Mouse (Mus musculus) CH12.LX (cell line): ENCODE results near the gene Unc93b1. TPM values are rescaled to one million over a fixed set of nuclear protein-coding genes. Genes with fewer than 3 reads are reported as not detected.

Source experiments
- DNase-seq: peaks from one replicate; pipeline ENCODE4 v3.0.0-alpha.2; 2013; ENCODE audit errors: extremely low read depth
- H3K27ac ChIP-seq: 2 replicates; pipeline ENCODE4 v1.5.1; 2012; ENCODE audit warnings: low read depth, mild to moderate bottlenecking, control low read depth, moderate library complexity; ENCODE audit not compliant: insufficient read depth
- H3K27me3 ChIP-seq: replicated peaks from 2 replicates; pipeline ENCODE3; 2012; ENCODE audit warnings: inconsistent platforms
- H3K36me3 ChIP-seq, 2 experiments: replicated peaks in 1 of 2; 2 replicates each; pipeline versions ENCODE3 to v1.6.1; 2012; ENCODE audit warnings: inconsistent platforms in 1 of 2, low read length in 1 of 2, mild to moderate bottlenecking in 1 of 2, mixed read lengths in 1 of 2, moderate library complexity in 1 of 2; ENCODE audit not compliant: control insufficient read depth in 1 of 2, insufficient read depth in 1 of 2
- H3K4me1 ChIP-seq, 2 experiments: 2 replicates each; pipeline ENCODE4 v1.6.1; 2012; ENCODE audit warnings: inconsistent platforms in 1 of 2, moderate library complexity in 1 of 2; ENCODE audit not compliant: insufficient read depth in 2 of 2, control insufficient read depth in 1 of 2
- H3K4me2 ChIP-seq: 2 replicates; pipeline ENCODE4 v1.6.1; 2012; ENCODE audit warnings: low read depth, mild to moderate bottlenecking, control low read depth; ENCODE audit not compliant: poor library complexity, insufficient read depth, severe bottlenecking
- H3K4me3 ChIP-seq, 3 experiments: fragments of 150-350 bp in 1 of 3; sonication (generic) in 1 of 3; replicated peaks in 1 of 3; 2 replicates each; pipeline versions ENCODE3 to v1.5.1; 2011 to 2012; ENCODE audit warnings: low read depth in 2 of 3, low read length in 2 of 3, mild to moderate bottlenecking in 2 of 3, moderate library complexity in 2 of 3, control low read depth in 1 of 3, improper control_type of control experiment in 1 of 3, inconsistent platforms in 1 of 3, mixed read lengths in 1 of 3; ENCODE audit not compliant: poor library complexity in 1 of 3
- H3K79me2 ChIP-seq: replicated peaks from 2 replicates; pipeline ENCODE4 v1.6.1; 2012; ENCODE audit warnings: mild to moderate bottlenecking, moderate library complexity; ENCODE audit not compliant: control insufficient read depth, poor library complexity, insufficient read depth, severe bottlenecking; ENCODE audit errors: extremely low read depth
- H3K9ac ChIP-seq: 2 replicates; pipeline ENCODE4 v1.6.1; 2012; ENCODE audit warnings: low read depth, mild to moderate bottlenecking, control low read depth, moderate library complexity; ENCODE audit not compliant: insufficient read depth
- H3K9me3 ChIP-seq: replicated peaks from 2 replicates; pipeline ENCODE3; 2012; ENCODE audit warnings: low read length, inconsistent platforms, mixed read lengths
- BHLHE40 ChIP-seq: IDR thresholded peaks from 2 replicates; pipeline ENCODE4 v1.6.1; 2011; ENCODE audit warnings: mild to moderate bottlenecking, low read depth, low read length, improper control_type of control experiment
- CHD1 ChIP-seq: IDR thresholded peaks from 2 replicates; pipeline ENCODE4 v1.6.1; 2012; ENCODE audit warnings: low read depth, low read length, improper control_type of control experiment, inconsistent platforms
- CHD2 ChIP-seq: IDR thresholded peaks from 2 replicates; pipeline ENCODE4 v1.6.1; 2011; ENCODE audit warnings: low read length, improper control_type of control experiment
- CTCF ChIP-seq, 2 experiments: IDR thresholded peaks in 1 of 2; conservative IDR thresholded peaks in 1 of 2; 2 replicates each; pipeline ENCODE4 v1.5.1; 2011 to 2012; ENCODE audit warnings: low read depth in 2 of 2, low read length in 2 of 2, improper control_type of control experiment in 1 of 2, inconsistent platforms in 1 of 2, mild to moderate bottlenecking in 1 of 2, moderate library complexity in 1 of 2
- E2F4 ChIP-seq: IDR thresholded peaks from 2 replicates; pipeline ENCODE4 v1.6.1; 2011; ENCODE audit warnings: low read depth, low read length, improper control_type of control experiment; ENCODE audit not compliant: insufficient replicate concordance
- ELF1 ChIP-seq: IDR thresholded peaks from 2 replicates; pipeline ENCODE4 v1.6.1; 2014; ENCODE audit warnings: low read depth, mild to moderate bottlenecking, inconsistent platforms, low read length, improper control_type of control experiment
- IRF4 ChIP-seq: IDR thresholded peaks from 2 replicates; pipeline ENCODE4 v1.6.1; 2014; ENCODE audit warnings: low read depth, mild to moderate bottlenecking, inconsistent platforms, low read length, improper control_type of control experiment
- KAT2A ChIP-seq: IDR thresholded peaks from 2 replicates; pipeline ENCODE4 v1.6.1; 2012; ENCODE audit warnings: low read length, improper control_type of control experiment, inconsistent platforms; ENCODE audit not compliant: insufficient replicate concordance
- MAX ChIP-seq: IDR thresholded peaks from 2 replicates; pipeline ENCODE4 v1.6.1; 2011; ENCODE audit warnings: low read length, improper control_type of control experiment
- MAZ ChIP-seq: IDR thresholded peaks from 2 replicates; pipeline ENCODE4 v1.6.1; 2012; ENCODE audit warnings: low read depth, mild to moderate bottlenecking, inconsistent platforms, low read length, improper control_type of control experiment, moderate library complexity
- MXI1 ChIP-seq: IDR thresholded peaks from 2 replicates; pipeline ENCODE4 v1.6.1; 2011; ENCODE audit warnings: mild to moderate bottlenecking, low read depth, low read length, improper control_type of control experiment
- PAX5 ChIP-seq: IDR thresholded peaks from 2 replicates; pipeline ENCODE4 v1.6.1; 2012; ENCODE audit warnings: low read length, inconsistent platforms, mixed read lengths
- POLR2A ChIP-seq: IDR thresholded peaks from 2 replicates; pipeline ENCODE4 v1.6.1; 2011; ENCODE audit warnings: low read depth, mild to moderate bottlenecking, improper control_type of control experiment, low read length
- POLR2AphosphoS2 ChIP-seq: IDR thresholded peaks from 2 replicates; pipeline ENCODE4 v1.6.1; 2011; ENCODE audit warnings: low read depth, low read length, improper control_type of control experiment
- RAD21 ChIP-seq: IDR thresholded peaks from 2 replicates; pipeline ENCODE4 v1.6.1; 2011; ENCODE audit warnings: low read depth, mild to moderate bottlenecking, low read length, improper control_type of control experiment, moderate library complexity
- RCOR1 ChIP-seq: conservative IDR thresholded peaks from 2 replicates; pipeline ENCODE4 v1.6.1; 2012; ENCODE audit warnings: low read depth, mild to moderate bottlenecking, inconsistent platforms, low read length, improper control_type of control experiment
- SMC3 ChIP-seq: IDR thresholded peaks from 2 replicates; pipeline ENCODE4 v1.6.1; 2011; ENCODE audit warnings: low read depth, low read length, improper control_type of control experiment
- TBP ChIP-seq: conservative IDR thresholded peaks from 2 replicates; pipeline ENCODE4 v1.6.1; 2011; ENCODE audit warnings: low read depth, low read length, improper control_type of control experiment
- UBTF ChIP-seq: IDR thresholded peaks from 2 replicates; pipeline ENCODE4 v1.6.1; 2012; ENCODE audit warnings: low read depth, mild to moderate bottlenecking, inconsistent platforms, low read length, improper control_type of control experiment, moderate library complexity
- USF1 ChIP-seq: IDR thresholded peaks from 2 replicates; pipeline ENCODE4 v1.6.1; 2014; ENCODE audit warnings: low read depth, mild to moderate bottlenecking, inconsistent platforms, low read length, improper control_type of control experiment
- ZC3H11A ChIP-seq: IDR thresholded peaks from 2 replicates; pipeline ENCODE4 v1.6.1; 2012; ENCODE audit warnings: low read depth, mild to moderate bottlenecking, inconsistent platforms, low read length, improper control_type of control experiment
- ZMIZ1 ChIP-seq: IDR thresholded peaks from 2 replicates; pipeline ENCODE4 v1.6.1; 2012; ENCODE audit warnings: low read depth, mild to moderate bottlenecking, inconsistent platforms, low read length, improper control_type of control experiment
- ZNF384 ChIP-seq: IDR thresholded peaks from 2 replicates; pipeline ENCODE4 v1.6.1; 2012; ENCODE audit warnings: low read depth, low read length, improper control_type of control experiment, inconsistent platforms
- dilution Hi-C: fragments of 300-500 bp; cut with MboI; formaldehyde crosslinking; loops from 2 replicates; pipeline ENCODE4 v1.14.3; 2020; ENCODE audit warnings: low sequenced_read_pairs; ENCODE audit not compliant: extremely low pct_unique_long_range_greater_than_20kb, extremely low pct_ligation_motif_present
- in situ Hi-C: fragments of 300-500 bp; cut with MboI; formaldehyde crosslinking; loops from 3 replicates; pipeline ENCODE4 v1.14.3; 2019; ENCODE audit warnings: low sequenced_read_pairs, low pct_ligation_motif_present, low pct_unique_long_range_greater_than_20kb, mixed read lengths
- polyA plus RNA-seq: library from polyadenylated mRNA; unstranded; fragments of >175 nt; gene quantifications from 2 replicates; pipeline ENCODE4 v1.2.1, GENCODE M21; 2012; ENCODE audit warnings: low read depth; ENCODE audit not compliant: insufficient read length
- total RNA-seq, 2 experiments: library from RNA; depleted of rRNA; stranded (reverse); fragments of 300-350 nt in 1 of 2; fragments of >200 nt in 1 of 2; gene quantifications; 2 replicates each; pipeline ENCODE4 v1.2.3; 2012 to 2014

Gene Unc93b1
- total and polyA plus RNA-seq, 3 experiments = 82.3 to 117 (median 84.7) TPM

DNA sequence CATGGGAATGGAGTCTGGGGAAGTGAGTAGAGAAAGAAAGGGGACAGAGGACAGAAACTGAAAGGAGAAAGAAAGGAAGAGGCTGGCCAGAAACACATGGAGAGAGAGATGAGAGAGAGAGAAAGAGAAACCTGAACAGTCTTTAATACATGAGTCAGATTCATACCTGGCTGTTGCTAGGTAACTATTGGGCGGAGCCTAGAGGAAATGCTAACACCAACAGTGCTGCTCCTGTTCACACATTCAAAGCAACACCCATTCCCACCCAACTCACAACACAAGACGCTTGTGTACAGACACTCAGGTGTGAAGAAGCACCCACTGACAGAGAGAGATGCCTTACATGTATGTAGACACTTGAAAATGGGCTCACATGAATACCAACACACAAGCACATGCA lies 40.9 kb downstream of the Unc93b1 start:
- TF ChIP-seq KAT2A (no peak), RCOR1 (no peak), MAZ (no peak), CHD1 (no peak), POLR2AphosphoS2 (no peak), ELF1 (no peak)
- TF ChIP-seq, all 38 proteins: peak for 0
- in situ Hi-C loops = no loop called here
- dilution Hi-C loops = no loop called here

DNA sequence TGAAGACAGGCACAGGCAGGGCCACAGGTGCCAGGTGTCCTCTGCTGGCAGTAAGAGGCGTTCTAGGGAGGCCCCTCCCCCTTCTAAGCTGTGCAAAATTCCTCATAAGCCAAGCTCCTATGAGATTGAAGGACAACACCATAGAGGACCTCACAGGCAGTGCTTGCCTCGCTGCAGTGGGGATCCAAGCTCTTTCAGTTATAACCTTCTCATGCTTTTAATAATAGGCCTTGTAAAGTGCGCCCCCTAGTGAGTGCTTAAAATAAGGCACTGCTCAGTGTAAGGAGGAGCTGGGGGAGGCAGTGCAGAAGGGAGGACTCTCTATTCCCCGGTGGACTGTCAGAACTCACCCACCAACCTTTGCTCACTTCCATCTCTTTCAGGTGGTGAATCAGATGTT lies 45.3 kb downstream of the Unc93b1 start:
- H3K4me1 ChIP-seq = peaks cover 6 to 21% of the 10 kb centered on the region in 2 experiments
- H3K79me2 ChIP-seq = no peaks in the 10 kb centered on the region
- in situ Hi-C loops (no loop called here), dilution Hi-C loops (no loop called here)
- H3K9ac ChIP-seq = no peak overlapping the region
- no peak overlapping the region for H3K4me2 ChIP-seq
- no peak for TF ChIP-seq PAX5
- peak; percentile 86 to 96 for TF ChIP-seq CTCF (conservative IDR thresholded peaks at IDR 0.05 in 1 of 2, IDR thresholded peaks at IDR 0.05 in 1 of 2; ENCODE audit: low read depth in 2 of 2, low read length in 2 of 2)
- peak; percentile 79 for TF ChIP-seq ZC3H11A
- no peak for TF ChIP-seq ZNF384
- TF ChIP-seq RAD21 = peak; percentile 93
- peak; percentile 95 for TF ChIP-seq SMC3
- TF ChIP-seq, all 38 proteins: peak for 4
- peaks cover 31% of the 10 kb centered on the region for H3K27me3 ChIP-seq
- no peak overlapping the region for H3K4me3 ChIP-seq
- peak; percentile 89 for DNase-seq
- no peak overlapping the region for H3K27ac ChIP-seq
- no peaks in the 10 kb centered on the region for H3K36me3 ChIP-seq
- no peaks in the 10 kb centered on the region for H3K9me3 ChIP-seq

More for the DNA sequence above, 40.9 kb downstream of the Unc93b1 start:
- H3K36me3 ChIP-seq = no peaks in the 10 kb centered on the region
- peaks cover 9 to 32% of the 10 kb centered on the region in 2 experiments for H3K4me1 ChIP-seq
- H3K9ac ChIP-seq = no peak overlapping the region
- peaks cover 4% of the 10 kb centered on the region for H3K27me3 ChIP-seq
- no peaks in the 10 kb centered on the region for H3K79me2 ChIP-seq
- no peaks in the 10 kb centered on the region for H3K9me3 ChIP-seq
- no peak overlapping the region for H3K4me3 ChIP-seq
- H3K4me2 ChIP-seq = no peak overlapping the region
- DNase-seq = peak; percentile 31
- H3K27ac ChIP-seq = no peak overlapping the region

DNA sequence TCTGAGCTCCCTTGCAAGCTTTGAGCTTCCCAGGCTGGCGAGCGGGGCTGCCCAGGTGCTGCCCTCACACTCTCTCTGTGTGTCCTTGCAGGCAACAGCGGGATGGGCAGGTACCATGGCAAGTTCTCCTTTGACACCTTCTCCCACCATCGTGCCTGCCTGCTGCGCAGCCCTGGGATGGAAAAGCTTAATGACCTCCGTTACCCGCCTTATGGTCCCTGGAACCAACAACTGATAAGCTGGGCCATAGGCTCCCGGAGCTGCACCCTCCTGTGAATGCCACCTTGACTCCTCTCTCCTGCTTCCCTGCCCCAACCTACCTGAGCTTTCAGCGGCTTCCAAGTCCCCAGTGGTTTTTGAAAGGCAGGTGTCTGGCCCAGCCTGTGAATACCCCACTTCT lies 45.9 kb downstream of the Unc93b1 start:
- H3K79me2 ChIP-seq = no peaks in the 10 kb centered on the region
- peaks cover 2 to 18% of the 10 kb centered on the region in 2 experiments; a peak in 3 of 4 replicates for H3K4me1 ChIP-seq
- no peak overlapping the region for H3K4me3 ChIP-seq
- no peak overlapping the region for H3K27ac ChIP-seq
- peaks cover 31% of the 10 kb centered on the region for H3K27me3 ChIP-seq
- in situ Hi-C loops = no loop called here
- H3K36me3 ChIP-seq = no peaks in the 10 kb centered on the region
- TF ChIP-seq MXI1 = no peak
- TF ChIP-seq RCOR1 = no peak
- TF ChIP-seq TBP = no peak
- no peak for TF ChIP-seq CHD2
- no peak for TF ChIP-seq POLR2AphosphoS2
- no peak for TF ChIP-seq USF1
- no peak for TF ChIP-seq UBTF
- no peak for TF ChIP-seq RAD21
- no peak for TF ChIP-seq MAZ
- no peak for TF ChIP-seq E2F4
- no peak for TF ChIP-seq MAX
- no peak for TF ChIP-seq BHLHE40
- TF ChIP-seq ZMIZ1 = no peak
- no peak for TF ChIP-seq POLR2A
- no peak for TF ChIP-seq IRF4
- dilution Hi-C loops = no loop called here
- DNase-seq = no peak
- no peaks in the 10 kb centered on the region for H3K9me3 ChIP-seq
- H3K9ac ChIP-seq = no peak overlapping the region
- no peak overlapping the region for H3K4me2 ChIP-seq
